Mouse (Mus musculus): ENCODE data around the gene Ifitm5.

Gene Ifitm5

GRCm38 (mm10) chr7:140939669-140940171, 10.4 kb downstream of the Ifitm5 start:
- DNase-seq (ENCODE audit: low spot score) = no peak

GRCm38 (mm10) chr7:140938896-140939295, 11.2 kb downstream of the Ifitm5 start:
- no peak for DNase-seq (ENCODE audit: low spot score)

GRCm38 (mm10) chr7:140938436-140938835, 11.7 kb downstream of the Ifitm5 start:
- DNase-seq (ENCODE audit: low spot score) = no peak

- DNase-seq (ENCODE audit: low spot score) = no peak
Observed at GRCm38 (mm10) chr7:140927181-140927580, 22.9 kb downstream of the Ifitm5 start.

GRCm38 (mm10) chr7:140923070-140923775, 26.9 kb downstream of the Ifitm5 start:
- no peak for DNase-seq (ENCODE audit: low spot score)

GRCm38 (mm10) chr7:140922398-140923069, 27.6 kb downstream of the Ifitm5 start:
- no peak for DNase-seq (ENCODE audit: low spot score)

GRCm38 (mm10) chr7:140921225-140921975, 28.7 kb downstream of the Ifitm5 start:
- DNase-seq (ENCODE audit: low spot score) = no peak

GRCm38 (mm10) chr7:140920418-140921029, 29.6 kb downstream of the Ifitm5 start, which contains the start of gene Nlrp6:
Gene Nlrp6 (plus strand): TSS chr7:140920902.
- DNase-seq (ENCODE audit: low spot score) = no peak

GRCm38 (mm10) chr7:140919911-140920310, 30.2 kb downstream of the Ifitm5 start:
- no peak for DNase-seq (ENCODE audit: low spot score)

- no peak for DNase-seq (ENCODE audit: low spot score)
Observed at GRCm38 (mm10) chr7:140914031-140914690, 35.9 kb downstream of the Ifitm5 start.

- no peak for DNase-seq (ENCODE audit: low spot score)
Observed at GRCm38 (mm10) chr7:140912846-140913482, 37.1 kb downstream of the Ifitm5 start.

- DNase-seq (ENCODE audit: low spot score) = no peak
Observed at GRCm38 (mm10) chr7:140912293-140912692, 37.8 kb downstream of the Ifitm5 start.

GRCm38 (mm10) chr7:140908634-140909107, 41.4 kb downstream of the Ifitm5 start:
- peak; percentile 49 for DNase-seq (ENCODE audit: low spot score)

- DNase-seq (ENCODE audit: low spot score) = no peak
Observed at GRCm38 (mm10) chr7:140908181-140908580, 41.9 kb downstream of the Ifitm5 start.

- DNase-seq (ENCODE audit: low spot score) = no peak
Observed at GRCm38 (mm10) chr7:140907697-140908096, 42.4 kb downstream of the Ifitm5 start.

GRCm38 (mm10) chr7:140907131-140907530, 43.0 kb downstream of the Ifitm5 start:
- DNase-seq (ENCODE audit: low spot score) = no peak

- DNase-seq (ENCODE audit: low spot score) = no peak
Observed at GRCm38 (mm10) chr7:140905642-140906081, 44.4 kb downstream of the Ifitm5 start.

- DNase-seq (ENCODE audit: low spot score) = peak; percentile 84
Observed at GRCm38 (mm10) chr7:140903212-140903611, 46.9 kb downstream of the Ifitm5 start.

GRCm38 (mm10) chr7:140902036-140902875, 47.8 kb downstream of the Ifitm5 start:
- no peak for DNase-seq (ENCODE audit: low spot score)

GRCm38 (mm10) chr7:140900220-140900619, 49.9 kb downstream of the Ifitm5 start, which contains the start of gene Cox8b:
Gene Cox8b (minus strand): TSS chr7:140900446.
- no peak for DNase-seq (ENCODE audit: low spot score)

Data from ovary, postnatal 10 days (tissue).